Mouse (Mus musculus): Measurements from ENCODE around the gene Afap1. TPM values are rescaled to one million over a fixed set of nuclear protein-coding genes. Genes with fewer than 3 reads are reported as not detected.

Gene Afap1
- total RNA-seq (2014; rRNA removed) (0.55 and 1.1 TPM in 2 replicates), polyA plus RNA-seq (2012; rRNA removed) (0.46 and 0.73 TPM in 2 replicates)

- H3K4me1 ChIP-seq (ENCODE audit: control insufficient read depth, insufficient read depth, low read length), result peaks cover 2% of the 10 kb centered on the region; the same call in 1 of the 2 replicates
- peak within 1 kb of the TSS; percentile 82 for H3K9ac ChIP-seq (ENCODE audit: low read depth, low read length)
- no peaks in the 10 kb centered on the region for H3K79me2 ChIP-seq (ENCODE audit: control insufficient read depth, insufficient read depth, low read length)
- peak; percentile 69 for DNase-seq (ENCODE audit: extremely low read depth, low read depth, low spot score)
- H3K4me3 ChIP-seq (ENCODE audit: insufficient read depth, low read depth, low read length), result peak within 1 kb of the TSS; percentile 69
- under 1% methylated on average over 49 of the region's 49 CpGs for WGBS
- H3K27ac ChIP-seq (replicated peaks; ENCODE audit: insufficient read depth, low read depth, low read length), result no peak within 1 kb of the TSS
- no peaks in the 10 kb centered on the region for H3K27me3 ChIP-seq (ENCODE audit: control insufficient read depth, insufficient read depth, low read length)
- TF ChIP-seq POLR2A (IDR thresholded peaks at IDR 0.05; ENCODE audit: extremely low read depth, insufficient read depth, low read length) (no peak), CTCF (IDR thresholded peaks at IDR 0.05; ENCODE audit: low read depth, low read length) (no peak)
- H3K36me3 ChIP-seq (ENCODE audit: control insufficient read depth, insufficient read depth, low read length), result no peaks in the 10 kb centered on the region
These were observed at the start of gene Afap1 for GRCm38 (mm10) chr5:35893093-35893804. Afap1 (plus strand) TSS chr5:35893319.

- no peaks in the 10 kb centered on the region for H3K27me3 ChIP-seq (ENCODE audit: control insufficient read depth, insufficient read depth, low read length)
- no peaks in the 10 kb centered on the region for H3K79me2 ChIP-seq (ENCODE audit: control insufficient read depth, insufficient read depth, low read length)
- H3K4me1 ChIP-seq (ENCODE audit: control insufficient read depth, insufficient read depth, low read length), result peaks cover 6% of the 10 kb centered on the region
- 79% methylated on average over 5 of the region's 5 CpGs for WGBS
- TF ChIP-seq POLR2A (IDR thresholded peaks at IDR 0.05; ENCODE audit: extremely low read depth, insufficient read depth, low read length) (no peak), CTCF (IDR thresholded peaks at IDR 0.05; ENCODE audit: low read depth, low read length) (no peak)
- H3K36me3 ChIP-seq (ENCODE audit: control insufficient read depth, insufficient read depth, low read length), result no peaks in the 10 kb centered on the region
- no peak for DNase-seq (ENCODE audit: extremely low read depth, low read depth, low spot score)
- no peak overlapping the region for H3K4me3 ChIP-seq (ENCODE audit: insufficient read depth, low read depth, low read length)
- no peak overlapping the region for H3K9ac ChIP-seq (ENCODE audit: low read depth, low read length)
- no peak overlapping the region for H3K27ac ChIP-seq (replicated peaks; ENCODE audit: insufficient read depth, low read depth, low read length)
These were observed 41.6 kb upstream of the Afap1 start for GRCm38 (mm10) chr5:35851485-35851884.

GRCm38 (mm10) chr5:35853463-35853862 lies 39.7 kb upstream of the Afap1 start:
- Histone ChIP-seq H3K79me2 (ENCODE audit: control insufficient read depth, insufficient read depth, low read length) (no peaks in the 10 kb centered on the region), H3K4me3 (ENCODE audit: insufficient read depth, low read depth, low read length) (no peak overlapping the region), H3K4me1 (ENCODE audit: control insufficient read depth, insufficient read depth, low read length) (peaks cover 6% of the 10 kb centered on the region), H3K27me3 (ENCODE audit: control insufficient read depth, insufficient read depth, low read length) (no peaks in the 10 kb centered on the region), H3K9ac (ENCODE audit: low read depth, low read length) (no peak overlapping the region), H3K36me3 (ENCODE audit: control insufficient read depth, insufficient read depth, low read length) (no peaks in the 10 kb centered on the region), H3K27ac (replicated peaks; ENCODE audit: insufficient read depth, low read depth, low read length) (no peak overlapping the region)
- DNase-seq (ENCODE audit: extremely low read depth, low read depth, low spot score), result no peak
- TF ChIP-seq POLR2A (IDR thresholded peaks at IDR 0.05; ENCODE audit: extremely low read depth, insufficient read depth, low read length), result no peak
- TF ChIP-seq CTCF (IDR thresholded peaks at IDR 0.05; ENCODE audit: low read depth, low read length), result no peak
- 84% methylated on average over 4 of the region's 4 CpGs for WGBS

- H3K36me3 ChIP-seq (ENCODE audit: control insufficient read depth, insufficient read depth, low read length), result no peaks in the 10 kb centered on the region
- no peak for TF ChIP-seq POLR2A (IDR thresholded peaks at IDR 0.05; ENCODE audit: extremely low read depth, insufficient read depth, low read length)
- no peak for TF ChIP-seq CTCF (IDR thresholded peaks at IDR 0.05; ENCODE audit: low read depth, low read length)
- no peak overlapping the region for H3K27ac ChIP-seq (replicated peaks; ENCODE audit: insufficient read depth, low read depth, low read length)
- no peak overlapping the region for H3K9ac ChIP-seq (ENCODE audit: low read depth, low read length)
- peaks cover 6% of the 10 kb centered on the region for H3K4me1 ChIP-seq (ENCODE audit: control insufficient read depth, insufficient read depth, low read length)
- WGBS, result 9% methylated on average over 3 of the region's 3 CpGs
- no peaks in the 10 kb centered on the region for H3K27me3 ChIP-seq (ENCODE audit: control insufficient read depth, insufficient read depth, low read length)
- peak; percentile 82 for DNase-seq (ENCODE audit: extremely low read depth, low read depth, low spot score)
- H3K79me2 ChIP-seq (ENCODE audit: control insufficient read depth, insufficient read depth, low read length), result no peaks in the 10 kb centered on the region
- no peak overlapping the region for H3K4me3 ChIP-seq (ENCODE audit: insufficient read depth, low read depth, low read length)
These were observed 36.9 kb upstream of the Afap1 start for GRCm38 (mm10) chr5:35856245-35856644.

GRCm38 (mm10) chr5:35858069-35858468 lies 35.0 kb upstream of the Afap1 start:
- Histone ChIP-seq H3K9ac (ENCODE audit: low read depth, low read length) (no peak overlapping the region), H3K4me3 (ENCODE audit: insufficient read depth, low read depth, low read length) (no peak overlapping the region), H3K27me3 (ENCODE audit: control insufficient read depth, insufficient read depth, low read length) (no peaks in the 10 kb centered on the region), H3K4me1 (ENCODE audit: control insufficient read depth, insufficient read depth, low read length) (peaks cover 6% of the 10 kb centered on the region), H3K79me2 (ENCODE audit: control insufficient read depth, insufficient read depth, low read length) (no peaks in the 10 kb centered on the region), H3K36me3 (ENCODE audit: control insufficient read depth, insufficient read depth, low read length) (no peaks in the 10 kb centered on the region), H3K27ac (replicated peaks; ENCODE audit: insufficient read depth, low read depth, low read length) (no peak overlapping the region)
- no peak for TF ChIP-seq POLR2A (IDR thresholded peaks at IDR 0.05; ENCODE audit: extremely low read depth, insufficient read depth, low read length)
- TF ChIP-seq CTCF (IDR thresholded peaks at IDR 0.05; ENCODE audit: low read depth, low read length), result peak; percentile 80
- 27% methylated on average over 6 of the region's 6 CpGs for WGBS
- peak; percentile 33 for DNase-seq (ENCODE audit: extremely low read depth, low read depth, low spot score)

GRCm38 (mm10) chr5:35861456-35861855 lies 31.7 kb upstream of the Afap1 start:
- Histone ChIP-seq H3K4me1 (ENCODE audit: control insufficient read depth, insufficient read depth, low read length) (0 out of 2 replicates have a peak, but pooled peaks cover under 1% of the 10 kb centered on the region), H3K27ac (replicated peaks; ENCODE audit: insufficient read depth, low read depth, low read length) (no peak overlapping the region), H3K27me3 (ENCODE audit: control insufficient read depth, insufficient read depth, low read length) (no peaks in the 10 kb centered on the region), H3K36me3 (ENCODE audit: control insufficient read depth, insufficient read depth, low read length) (no peaks in the 10 kb centered on the region), H3K79me2 (ENCODE audit: control insufficient read depth, insufficient read depth, low read length) (no peaks in the 10 kb centered on the region), H3K9ac (ENCODE audit: low read depth, low read length) (no peak overlapping the region), H3K4me3 (ENCODE audit: insufficient read depth, low read depth, low read length) (no peak overlapping the region)
- TF ChIP-seq POLR2A (IDR thresholded peaks at IDR 0.05; ENCODE audit: extremely low read depth, insufficient read depth, low read length), result no peak
- no peak for TF ChIP-seq CTCF (IDR thresholded peaks at IDR 0.05; ENCODE audit: low read depth, low read length)
- DNase-seq (ENCODE audit: extremely low read depth, low read depth, low spot score), result no peak
- WGBS, result 91% methylated on average over 2 of the region's 2 CpGs
